Mouse (Mus musculus): ENCODE data around the gene Stard7.

DNA sequence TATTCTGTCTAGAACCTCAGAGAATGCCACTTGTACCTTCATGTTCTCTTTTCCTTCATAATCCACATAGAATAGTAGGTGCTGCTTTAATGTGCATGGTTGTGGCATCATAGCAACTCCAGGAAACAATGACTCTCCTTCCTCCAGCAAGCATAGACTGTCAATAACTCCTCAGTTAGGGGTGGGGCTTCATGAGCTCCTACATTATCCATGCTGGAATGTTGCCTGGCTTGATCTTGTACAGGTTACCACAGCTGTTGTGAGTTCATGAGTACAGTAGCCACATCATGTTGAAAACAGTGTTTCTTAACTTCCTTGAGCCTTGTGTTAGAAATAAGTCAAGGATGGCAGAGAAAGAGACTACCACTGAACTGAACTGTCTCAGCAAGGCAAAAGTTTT lies 8.1 kb downstream of the Stard7 start:
- TF ChIP-seq CTCF (IDR thresholded peaks at IDR 0.05; ENCODE audit: low read depth, low read length) (no peak), POLR2A (IDR thresholded peaks at IDR 0.05; ENCODE audit: insufficient read depth, low read length) (no peak), EP300 (IDR thresholded peaks at IDR 0.05; ENCODE audit: insufficient read depth, low read depth, low read length) (no peak)
